Mouse (Mus musculus) C2C12 (cell line): ENCODE results near the gene Pkhd1. TPM values are rescaled to one million over a fixed set of nuclear protein-coding genes. Genes with fewer than 3 reads are reported as not detected.

Experiments
- H3K27me3 ChIP-seq: one replicate; pipeline ENCODE4 v1.6.1; 2011; ENCODE audit not compliant: control insufficient read depth, insufficient read depth, insufficient read length
- H3K36me3 ChIP-seq: one replicate; pipeline ENCODE4 v1.6.1; 2011; ENCODE audit not compliant: control insufficient read depth, insufficient read depth
- H3K4me3 ChIP-seq: one replicate; pipeline ENCODE4 v1.5.1; 2011; ENCODE audit warnings: mild to moderate bottlenecking, control low read depth; ENCODE audit not compliant: poor library complexity, insufficient read depth, severe bottlenecking
- H3K79me2 ChIP-seq: one replicate; pipeline ENCODE4 v1.6.1; 2011; ENCODE audit not compliant: control insufficient read depth, insufficient read depth
- H3K79me3 ChIP-seq: one replicate; pipeline ENCODE4 v1.6.1; 2011; ENCODE audit warnings: low read depth, control low read depth
- H3ac ChIP-seq: one replicate; pipeline ENCODE3; 2011; ENCODE audit warnings: low read depth; ENCODE audit not compliant: control insufficient read depth, insufficient read length
- CEBPB ChIP-seq: IDR thresholded peaks from one replicate; pipeline ENCODE4 v1.6.1; 2011; ENCODE audit warnings: low read depth, mild to moderate bottlenecking, control low read depth, moderate library complexity
- CTCF ChIP-seq: IDR thresholded peaks from one replicate; pipeline ENCODE4 v1.5.1; 2011; ENCODE audit not compliant: control insufficient read depth, insufficient read depth, insufficient read length
- FOSL1 ChIP-seq: IDR thresholded peaks from one replicate; pipeline ENCODE4 v1.8.0; 2011; ENCODE audit warnings: mild to moderate bottlenecking, low read length; ENCODE audit not compliant: poor library complexity, insufficient read depth, severe bottlenecking
- MAX ChIP-seq: IDR thresholded peaks from one replicate; pipeline ENCODE4 v1.6.1; 2011; ENCODE audit warnings: mild to moderate bottlenecking, control low read depth
- MYOD1 ChIP-seq: IDR thresholded peaks from one replicate; pipeline ENCODE4 v1.6.1; 2011; ENCODE audit warnings: low read depth; ENCODE audit not compliant: control insufficient read depth, insufficient read length
- MYOG ChIP-seq: IDR thresholded peaks from one replicate; pipeline ENCODE4 v1.6.1; 2011; ENCODE audit not compliant: control insufficient read depth, insufficient read length; ENCODE audit errors: extremely low read depth
- USF1 ChIP-seq: IDR thresholded peaks from one replicate; pipeline ENCODE4 v1.6.1; 2011; ENCODE audit warnings: low read depth, mild to moderate bottlenecking, control low read depth, moderate library complexity
- polyA plus RNA-seq: library from polyadenylated mRNA; unstranded; fragments of >200 nt; fragmentation: generic; extraction: Trizol; gene quantifications from one replicate; pipeline ENCODE4 v1.2.1, GENCODE M21; 2012; ENCODE audit warnings: missing spikeins

Pkhd1 gene
- polyA plus RNA-seq, 1 experiment, result not detected

DNA sequence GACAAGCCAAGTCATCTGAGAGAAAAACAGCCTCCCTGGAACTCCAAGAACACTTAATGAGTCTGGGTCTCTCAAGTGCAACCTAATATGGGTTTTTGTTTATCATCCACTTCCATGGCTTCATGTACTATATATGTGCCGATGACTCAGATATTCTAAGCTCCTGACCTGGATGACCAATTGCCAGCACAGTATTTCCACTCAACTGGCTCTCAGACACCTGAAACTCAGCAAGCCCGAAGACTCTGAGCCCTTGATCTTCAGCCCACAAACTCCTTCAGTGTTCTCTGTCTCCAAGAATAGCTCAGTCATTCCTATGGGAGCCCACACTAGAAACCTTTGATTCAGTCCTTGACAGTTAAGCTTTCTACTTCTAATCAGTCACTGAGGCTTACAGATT, 17.0 kb upstream of the Pkhd1 start:
- no peak for TF ChIP-seq MYOD1
- no peak for TF ChIP-seq FOSL1
- no peak for TF ChIP-seq MAX
- TF ChIP-seq CTCF, result no peak
- no peak for TF ChIP-seq MYOG
- no peak for TF ChIP-seq CEBPB
- no peak for TF ChIP-seq USF1
- no peak overlapping the region for H3ac ChIP-seq
- no peaks in the 10 kb centered on the region for H3K36me3 ChIP-seq
- no peaks in the 10 kb centered on the region for H3K27me3 ChIP-seq
- no peak overlapping the region for H3K4me3 ChIP-seq
- no peaks in the 10 kb centered on the region for H3K79me3 ChIP-seq
- no peaks in the 10 kb centered on the region for H3K79me2 ChIP-seq

DNA sequence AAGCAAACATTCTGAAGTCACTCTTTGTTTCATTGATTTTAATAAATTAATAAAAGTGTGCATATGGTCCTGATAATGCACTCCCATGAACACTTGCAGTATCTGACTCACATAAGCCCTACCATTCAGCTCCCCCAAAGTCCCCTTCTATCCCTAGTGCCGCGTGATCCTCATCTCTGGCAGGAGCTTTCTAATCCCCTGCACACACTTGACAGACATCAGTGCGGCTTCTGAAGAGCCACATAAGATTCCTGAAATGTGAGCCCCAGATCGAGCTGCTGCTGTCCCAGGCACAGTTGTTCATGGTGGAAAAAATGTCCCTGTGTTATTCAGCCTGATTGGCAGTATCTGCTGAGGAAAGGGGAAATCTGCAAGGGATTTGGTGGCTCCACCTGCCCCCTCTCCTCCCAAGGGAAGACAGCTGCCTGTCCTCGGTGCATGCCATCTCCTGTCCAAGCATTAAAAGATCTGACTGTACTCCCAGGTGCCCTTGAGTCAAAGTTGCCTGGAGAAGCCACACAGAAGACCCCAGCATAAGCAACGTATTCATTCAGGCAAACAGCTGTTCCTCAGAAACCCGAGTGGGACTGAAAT, 15.5 kb upstream of the Pkhd1 start:
- H3K79me3 ChIP-seq, result no peaks in the 10 kb centered on the region
- H3ac ChIP-seq, result no peak overlapping the region
- no peaks in the 10 kb centered on the region for H3K79me2 ChIP-seq
- no peaks in the 10 kb centered on the region for H3K36me3 ChIP-seq
- H3K27me3 ChIP-seq, result no peaks in the 10 kb centered on the region
- peak; percentile 55 for TF ChIP-seq MYOD1
- no peak for TF ChIP-seq MYOG
- no peak overlapping the region for H3K4me3 ChIP-seq

DNA sequence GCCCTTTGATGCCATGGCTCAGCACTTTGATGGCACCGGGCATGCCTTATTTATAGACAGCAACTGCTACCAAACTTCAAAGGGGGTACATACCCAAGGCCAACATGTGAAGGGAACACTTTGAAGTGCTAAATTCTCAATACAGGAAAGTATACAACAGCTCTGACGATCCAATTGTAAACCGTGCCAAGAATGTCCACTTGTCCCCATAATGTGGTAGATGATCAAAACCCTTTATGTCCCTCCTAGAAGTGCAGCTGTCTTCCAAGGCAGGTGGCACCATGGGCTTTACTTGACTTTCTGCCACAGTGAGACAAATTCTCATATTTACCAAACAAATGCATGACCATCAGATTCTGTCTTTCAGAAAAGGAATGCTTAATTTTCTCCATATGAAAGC, 6.7 kb upstream of the Pkhd1 start:
- TF ChIP-seq MYOD1 (peak; percentile 16), MYOG (no peak)
- no peaks in the 10 kb centered on the region for H3K79me3 ChIP-seq
- no peak overlapping the region for H3K4me3 ChIP-seq
- no peaks in the 10 kb centered on the region for H3K79me2 ChIP-seq
- no peaks in the 10 kb centered on the region for H3K27me3 ChIP-seq
- no peak overlapping the region for H3ac ChIP-seq
- no peaks in the 10 kb centered on the region for H3K36me3 ChIP-seq

DNA sequence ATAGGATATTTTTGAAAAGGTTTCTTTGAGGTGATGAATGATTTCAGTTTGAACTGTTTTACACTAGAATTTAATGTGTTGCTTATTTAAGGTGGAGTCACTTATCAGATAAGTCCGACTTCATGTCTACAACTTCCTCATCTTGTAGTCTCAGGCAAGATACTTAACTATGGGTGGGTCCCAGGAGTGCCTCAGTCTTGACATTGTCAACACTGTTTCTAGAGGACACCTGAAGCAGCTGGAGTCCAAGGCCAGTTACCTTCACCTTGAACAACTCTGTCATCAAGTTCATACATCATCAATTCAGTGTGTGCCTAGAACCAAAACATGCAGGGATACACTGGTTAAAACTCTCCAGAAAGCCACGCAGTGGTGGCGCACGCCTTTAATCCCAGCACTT, 5.5 kb upstream of the Pkhd1 start:
- no peaks in the 10 kb centered on the region for H3K79me2 ChIP-seq
- TF ChIP-seq MYOD1, result no peak
- no peak for TF ChIP-seq CTCF
- TF ChIP-seq FOSL1, result no peak
- TF ChIP-seq MAX, result no peak
- no peak for TF ChIP-seq USF1
- TF ChIP-seq MYOG, result no peak
- TF ChIP-seq CEBPB, result no peak
- no peaks in the 10 kb centered on the region for H3K36me3 ChIP-seq
- no peak overlapping the region for H3ac ChIP-seq
- no peaks in the 10 kb centered on the region for H3K27me3 ChIP-seq
- H3K4me3 ChIP-seq, result no peak overlapping the region
- no peaks in the 10 kb centered on the region for H3K79me3 ChIP-seq

DNA sequence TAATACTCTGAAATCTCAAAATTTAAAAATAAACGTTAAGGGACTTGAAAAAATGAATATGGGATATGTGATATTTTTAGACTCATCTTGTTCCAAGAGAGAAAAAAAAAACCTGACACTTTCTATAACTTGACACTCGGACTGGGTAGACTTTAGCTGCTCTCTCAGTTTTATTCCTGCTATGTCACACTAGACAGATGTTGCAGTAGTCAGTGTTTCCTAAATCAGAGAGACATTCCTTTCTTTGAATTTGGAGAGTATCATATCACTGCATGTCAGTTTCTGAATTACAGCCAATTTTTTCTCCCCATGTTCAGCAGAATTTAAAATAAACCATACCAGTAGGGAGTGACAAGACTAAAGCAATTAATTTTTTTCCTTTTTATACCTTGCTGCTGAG, 2.7 kb upstream of the Pkhd1 start:
- Histone ChIP-seq H3K27me3 (no peaks in the 10 kb centered on the region), H3K4me3 (no peak overlapping the region), H3K79me3 (no peaks in the 10 kb centered on the region), H3ac (no peak overlapping the region), H3K36me3 (no peaks in the 10 kb centered on the region), H3K79me2 (no peaks in the 10 kb centered on the region)
- no peak for TF ChIP-seq CTCF
- TF ChIP-seq FOSL1, result no peak
- no peak for TF ChIP-seq USF1
- TF ChIP-seq MYOD1, result no peak
- no peak for TF ChIP-seq MYOG
- TF ChIP-seq MAX, result no peak
- no peak for TF ChIP-seq CEBPB

DNA sequence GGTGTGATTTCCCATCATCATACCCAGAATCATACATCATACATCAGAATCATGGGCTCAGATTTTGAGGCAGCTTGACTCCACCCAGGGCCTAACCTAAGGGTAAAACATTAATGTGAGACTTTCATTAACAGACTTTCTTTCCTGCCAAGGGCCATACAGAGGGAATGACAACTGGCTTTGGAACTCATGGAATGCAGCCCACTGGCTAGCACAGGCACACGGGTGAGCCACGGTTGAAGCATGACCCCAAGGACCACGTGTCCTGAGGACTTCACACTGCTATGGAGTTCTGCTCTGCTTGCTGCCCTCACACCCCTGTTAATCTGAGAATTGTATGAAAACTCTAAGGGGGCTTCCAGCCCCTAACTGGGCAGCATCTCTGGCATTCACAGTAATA, 1.5 kb upstream of the Pkhd1 start:
- H3K27me3 ChIP-seq, result no peaks in the 10 kb centered on the region
- H3K36me3 ChIP-seq, result no peaks in the 10 kb centered on the region
- H3ac ChIP-seq, result no peak overlapping the region
- H3K4me3 ChIP-seq, result no peak overlapping the region
- TF ChIP-seq MAX, result peak; percentile 78
- TF ChIP-seq MYOG, result no peak
- TF ChIP-seq MYOD1, result no peak
- TF ChIP-seq CEBPB, result no peak
- TF ChIP-seq USF1, result peak; percentile 79
- no peaks in the 10 kb centered on the region for H3K79me3 ChIP-seq
- no peaks in the 10 kb centered on the region for H3K79me2 ChIP-seq

DNA sequence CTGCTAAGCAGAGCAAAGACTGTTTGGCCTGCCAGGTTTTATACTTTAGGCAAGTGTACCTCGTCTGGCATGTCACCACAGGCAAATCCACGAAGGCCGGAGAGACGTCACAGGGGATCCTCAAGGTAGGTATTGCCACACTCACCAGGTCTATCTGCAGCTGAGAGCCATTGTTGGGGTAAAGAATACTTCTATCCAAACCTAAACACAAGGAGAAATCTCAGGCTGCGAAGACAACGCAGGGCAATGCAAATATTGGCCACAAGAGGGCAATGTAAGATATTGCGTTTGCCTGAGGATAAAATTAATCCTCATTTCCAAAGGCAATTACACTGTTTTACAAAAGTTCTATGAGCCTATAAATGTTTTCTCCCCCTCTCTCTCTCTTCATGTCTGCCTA, 5.2 kb downstream of the Pkhd1 start:
- Histone ChIP-seq H3ac (no peak overlapping the region), H3K4me3 (no peak overlapping the region), H3K36me3 (no peaks in the 10 kb centered on the region), H3K79me2 (no peaks in the 10 kb centered on the region), H3K27me3 (no peaks in the 10 kb centered on the region), H3K79me3 (no peaks in the 10 kb centered on the region)
- TF ChIP-seq MYOD1 (no peak), MYOG (no peak), CEBPB (no peak), CTCF (peak; percentile 38)
